Mouse (Mus musculus) heart, adult 2 months (tissue): ENCODE measurements at regions not wholly inside any gene's neighbourhood (a gene's known extent, or its start where the extent isn't known, plus 50 kb on each side); places are given as distances from the start of the nearest gene placed in this dataset.

ENCODE experiments used
- DNase-seq, 2 experiments: peaks; one replicate each; pipeline ENCODE4 v3.0.0; 2021
- H3K27ac ChIP-seq: fragments of 200-600 bp; 2 replicates; pipeline ENCODE4 v1.8.1; 2022
- H3K27me3 ChIP-seq: fragments of 200-500 bp; 2 replicates; pipeline ENCODE4 v1.6.1; 2012; ENCODE audit warnings: mild to moderate bottlenecking, low read length, inconsistent platforms, mixed read lengths; ENCODE audit not compliant: control insufficient read depth, insufficient read depth
- H3K36me3 ChIP-seq: fragments of 200-500 bp; 2 replicates; pipeline ENCODE4 v1.6.1; 2012; ENCODE audit warnings: low read length, inconsistent platforms; ENCODE audit not compliant: control insufficient read depth, insufficient read depth
- H3K4me1 ChIP-seq: fragments of 200-500 bp; 2 replicates; pipeline ENCODE4 v1.6.1; 2011; ENCODE audit warnings: low read length; ENCODE audit not compliant: control insufficient read depth, insufficient read depth
- H3K4me3 ChIP-seq: fragments of 200-600 bp; 2 replicates; pipeline ENCODE4 v1.8.1; 2022
- H3K79me2 ChIP-seq: fragments of 200-500 bp; replicated peaks from 2 replicates; pipeline ENCODE4 v1.6.1; 2012; ENCODE audit warnings: mild to moderate bottlenecking, inconsistent platforms, low read length, moderate library complexity, mixed read lengths; ENCODE audit not compliant: control insufficient read depth, insufficient read depth
- H3K9ac ChIP-seq: fragments of 200-500 bp; 2 replicates; pipeline ENCODE4 v1.6.1; 2012; ENCODE audit warnings: low read depth, mild to moderate bottlenecking, control low read depth, inconsistent platforms, low read length, mixed read lengths
- CTCF ChIP-seq: fragments of 200-600 bp; IDR thresholded peaks from 2 replicates; pipeline ENCODE4 v1.8.1; 2022; ENCODE audit warnings: antibody characterized with exemption, mild to moderate bottlenecking, moderate library complexity
- EP300 ChIP-seq: fragments of 200-500 bp; IDR thresholded peaks from 2 replicates; pipeline ENCODE4 v1.6.1; 2011; ENCODE audit warnings: low read depth, low read length, control low read depth; ENCODE audit not compliant: insufficient read depth
- POLR2A ChIP-seq: fragments of 200-500 bp; IDR thresholded peaks from 2 replicates; pipeline ENCODE4 v1.6.1; 2011; ENCODE audit warnings: mild to moderate bottlenecking, low read depth, low read length, control low read depth; ENCODE audit not compliant: insufficient read depth
- WGBS: fragments of 180-500 bp; shearing (Covaris S2); methylation state at CpG from one replicate; pipeline ENCODE4 v1.1.7; 2018; 5-methylcytosine and 5-hydroxymethylcytosine counted together
- intact Hi-C: fragments of 180-260 bp; cut with DNase I; formaldehyde crosslinking; loops from one replicate; pipeline ENCODE4 v1.15.1; 2025

- no peak overlapping the region for H3K9ac ChIP-seq
- no peaks in the 10 kb centered on the region for H3K36me3 ChIP-seq
- intact Hi-C loops = no loop called here
- DNase-seq = no peak
- H3K79me2 ChIP-seq = no peaks in the 10 kb centered on the region
- WGBS = 77% methylated on average over 2 of the region's 2 CpGs
- H3K27ac ChIP-seq = no peak overlapping the region
- TF ChIP-seq POLR2A = no peak
- no peaks in the 10 kb centered on the region for H3K4me1 ChIP-seq
- H3K27me3 ChIP-seq = no peaks in the 10 kb centered on the region
- no peak overlapping the region for H3K4me3 ChIP-seq
Observed at GRCm38 (mm10) chr6:81595926-81596325, 327.5 kb upstream of the Gcfc2 start.

- no peak overlapping the region for H3K9ac ChIP-seq
- no peaks in the 10 kb centered on the region for H3K36me3 ChIP-seq
- no peak overlapping the region for H3K27ac ChIP-seq
- H3K4me1 ChIP-seq = no peaks in the 10 kb centered on the region
- H3K79me2 ChIP-seq = no peaks in the 10 kb centered on the region
- H3K27me3 ChIP-seq = no peaks in the 10 kb centered on the region
- DNase-seq = no peak
- 14% methylated on average over 1 of the region's 1 CpGs for WGBS
- intact Hi-C loops = no loop called here
- TF ChIP-seq CTCF = no peak
- no peak for TF ChIP-seq POLR2A
- TF ChIP-seq EP300 = no peak
- H3K4me3 ChIP-seq = no peak overlapping the region
Observed at GRCm38 (mm10) chr6:81608637-81609036, 314.8 kb upstream of the Gcfc2 start.

- TF ChIP-seq POLR2A = no peak
- TF ChIP-seq EP300 = no peak
- TF ChIP-seq CTCF = no peak
- 88% methylated on average over 6 of the region's 6 CpGs for WGBS
- DNase-seq = no peak
- no peak overlapping the region for H3K9ac ChIP-seq
- intact Hi-C loops = no loop called here
- H3K4me3 ChIP-seq = no peak overlapping the region
- no peak overlapping the region for H3K27ac ChIP-seq
- no peaks in the 10 kb centered on the region for H3K4me1 ChIP-seq
- no peaks in the 10 kb centered on the region for H3K36me3 ChIP-seq
- H3K27me3 ChIP-seq = no peaks in the 10 kb centered on the region
- no peaks in the 10 kb centered on the region for H3K79me2 ChIP-seq
Observed at GRCm38 (mm10) chr6:81611980-81612379, 311.5 kb upstream of the Gcfc2 start.

GRCm38 (mm10) chr6:81618018-81618417 is 305.5 kb upstream of the Gcfc2 start:
- no peaks in the 10 kb centered on the region for H3K4me1 ChIP-seq
- no peaks in the 10 kb centered on the region for H3K27me3 ChIP-seq
- no peak overlapping the region for H3K27ac ChIP-seq
- no peaks in the 10 kb centered on the region for H3K36me3 ChIP-seq
- no peaks in the 10 kb centered on the region for H3K79me2 ChIP-seq
- TF ChIP-seq CTCF = no peak
- no peak for TF ChIP-seq POLR2A
- no peak for TF ChIP-seq EP300
- WGBS = 39% methylated on average over 2 of the region's 2 CpGs
- intact Hi-C loops = no loop called here
- no peak overlapping the region for H3K4me3 ChIP-seq
- DNase-seq = no peak
- H3K9ac ChIP-seq = no peak overlapping the region

GRCm38 (mm10) chr6:81621028-81621427 is 302.4 kb upstream of the Gcfc2 start:
- H3K4me1 ChIP-seq = no peaks in the 10 kb centered on the region
- 98% methylated on average over 4 of the region's 4 CpGs for WGBS
- H3K27me3 ChIP-seq = no peaks in the 10 kb centered on the region
- H3K36me3 ChIP-seq = no peaks in the 10 kb centered on the region
- H3K4me3 ChIP-seq = no peak overlapping the region
- intact Hi-C loops = no loop called here
- no peak overlapping the region for H3K27ac ChIP-seq
- TF ChIP-seq EP300 (no peak), POLR2A (no peak), CTCF (no peak)
- H3K9ac ChIP-seq = no peak overlapping the region
- no peaks in the 10 kb centered on the region for H3K79me2 ChIP-seq
- DNase-seq = no peak

GRCm38 (mm10) chr6:81622714-81623113 is 300.8 kb upstream of the Gcfc2 start:
- H3K27ac ChIP-seq = no peak overlapping the region
- no peak overlapping the region for H3K4me3 ChIP-seq
- H3K36me3 ChIP-seq = no peaks in the 10 kb centered on the region
- H3K9ac ChIP-seq = no peak overlapping the region
- no peak for DNase-seq
- intact Hi-C loops = no loop called here
- TF ChIP-seq EP300 (no peak), CTCF (no peak), POLR2A (no peak)
- no peaks in the 10 kb centered on the region for H3K79me2 ChIP-seq
- WGBS = 38% methylated on average over 5 of the region's 5 CpGs
- no peaks in the 10 kb centered on the region for H3K27me3 ChIP-seq
- no peaks in the 10 kb centered on the region for H3K4me1 ChIP-seq
